Mouse (Mus musculus): ENCODE measurements at regions not wholly inside any gene's neighbourhood (a gene's known extent, or its start where the extent isn't known, plus 50 kb on each side); places are given as distances from the start of the nearest gene placed in this dataset.

DNA sequence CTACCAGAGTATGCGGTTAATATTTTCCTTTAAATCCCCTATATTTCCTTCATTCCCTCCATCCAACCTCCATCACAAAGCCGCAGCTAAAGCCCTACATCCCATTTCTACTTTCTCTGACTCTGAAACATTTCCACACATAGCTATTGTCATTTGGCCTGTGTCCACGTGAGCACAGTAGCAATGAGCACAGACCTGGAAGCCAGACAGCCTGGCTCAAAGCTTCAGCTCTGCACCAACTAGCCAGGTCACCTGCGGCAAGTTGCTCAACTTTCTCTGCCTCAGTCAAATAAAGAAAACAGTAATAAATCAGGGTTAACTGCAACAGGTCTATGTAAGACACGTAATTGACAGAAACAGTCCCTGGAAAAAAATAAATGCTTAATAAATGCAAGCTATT, 247.8 kb upstream of the Maf start:
- no peak for TF ChIP-seq CTCF (IDR thresholded peaks at IDR 0.05; ENCODE audit: borderline replicate concordance, insufficient read depth, low read depth, low read length)
- no peak for TF ChIP-seq POLR2A (IDR thresholded peaks at IDR 0.05; ENCODE audit: borderline replicate concordance, insufficient read depth, low read length)

Data from cerebellum, adult 2 months (tissue).